Mouse (Mus musculus) urinary bladder, postnatal 4 days (tissue): ENCODE results near the gene Gm20547.
"Not testable (repeated sequence)": the region's sequence is repeated elsewhere in the genome, so short reads cannot be mapped to it uniquely, and the experiment has no call there.

ENCODE experiments used
- DNase-seq, 2 experiments: peaks; one replicate each; pipeline ENCODE4 v3.0.0; 2021 to 2022; ENCODE audit warnings: low spot score in 2 of 2

Gm20547 gene

DNA sequence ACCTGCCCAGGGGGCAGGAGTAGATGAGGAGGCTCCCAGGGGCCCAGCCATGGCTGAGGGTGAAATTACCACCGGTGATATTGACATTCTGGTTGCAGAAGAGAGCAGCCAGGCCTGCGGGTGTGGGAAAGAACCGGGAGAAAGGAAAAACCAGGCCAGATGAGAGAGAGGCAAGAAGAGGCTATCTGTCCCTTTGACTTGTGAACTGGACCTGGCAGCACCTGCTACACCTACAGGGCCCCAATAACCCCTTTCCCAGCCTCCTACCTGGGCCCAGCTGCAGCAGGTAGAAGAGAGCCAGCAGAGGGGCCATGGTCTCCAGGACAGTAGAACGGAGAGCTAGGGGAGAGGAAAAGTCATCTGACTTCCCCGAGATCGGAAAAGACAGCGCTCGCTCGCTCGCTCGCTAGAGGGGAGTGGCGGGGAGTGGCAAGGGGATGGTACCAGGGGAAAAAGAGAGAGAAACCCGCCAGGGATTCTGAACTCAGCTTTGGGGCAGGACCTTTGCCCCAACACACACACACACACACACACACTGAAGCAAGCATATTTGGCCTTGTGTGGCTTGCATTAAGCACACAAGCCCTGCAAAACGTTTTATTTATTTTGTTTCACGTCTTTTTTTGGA, at the start of gene Gm20547:
TSS of gene Gm20547 (minus strand) at position 360 of the 628 bp plus-strand sequence.
- DNase-seq: no peak

GRCm38 (mm10) chr17:34931061-34931734, 49.4 kb upstream of the Gm20547 start, which contains the start of gene Neu1:
Gene Neu1, plus strand, starts transcription at chr17:34931253.
- DNase-seq: peak; percentile 96 to 99

GRCm38 (mm10) chr17:34928841-34929240, 47.0 kb upstream of the Gm20547 start:
- DNase-seq: no peak

GRCm38 (mm10) chr17:34927306-34928019, 45.6 kb upstream of the Gm20547 start:
- DNase-seq: no peak

GRCm38 (mm10) chr17:34924258-34924657, 42.4 kb upstream of the Gm20547 start:
- DNase-seq: no peak

DNA sequence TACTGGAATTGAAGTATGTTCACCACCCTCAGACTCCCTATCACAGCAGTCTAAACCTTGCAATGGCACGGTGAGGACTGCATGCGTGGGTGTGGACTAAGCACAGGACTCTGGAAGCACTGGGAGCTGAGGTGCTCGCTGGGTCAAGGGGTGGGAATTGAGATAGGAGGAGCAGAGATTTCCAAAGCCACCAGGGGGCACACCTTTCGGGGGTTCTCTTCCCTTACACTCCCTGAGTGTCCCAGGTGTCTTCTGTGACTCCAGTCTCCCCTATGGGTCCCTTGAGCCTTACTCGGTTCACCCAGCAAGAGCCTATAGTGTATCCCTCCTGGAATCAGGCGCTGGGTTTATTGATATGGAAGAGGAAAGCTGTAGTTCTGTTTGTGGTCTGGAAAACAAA, 41.1 kb upstream of the Gm20547 start:
- no peak for DNase-seq

GRCm38 (mm10) chr17:34917188-34917587, 35.3 kb upstream of the Gm20547 start:
- DNase-seq: no peak

DNA sequence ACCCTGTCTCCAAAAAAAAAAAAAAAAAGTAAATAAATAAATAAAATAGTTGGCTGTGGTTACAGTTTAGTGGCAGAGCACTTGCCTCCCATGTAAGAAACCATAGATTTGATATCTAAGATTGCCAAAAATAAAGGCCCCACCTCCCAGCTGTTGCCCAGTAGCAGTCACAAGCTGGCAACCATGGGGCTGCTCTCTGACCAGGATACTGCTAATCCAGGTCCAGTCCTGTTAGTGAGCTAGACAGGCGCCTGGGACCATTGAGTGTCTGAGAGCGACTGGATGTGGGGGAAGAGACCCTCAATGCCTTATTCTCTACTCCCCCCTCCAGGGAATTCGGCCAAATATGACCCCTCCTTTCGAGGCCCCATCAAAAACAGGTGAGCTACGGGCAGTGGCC, 34.5 kb upstream of the Gm20547 start:
- DNase-seq: no peak

DNA sequence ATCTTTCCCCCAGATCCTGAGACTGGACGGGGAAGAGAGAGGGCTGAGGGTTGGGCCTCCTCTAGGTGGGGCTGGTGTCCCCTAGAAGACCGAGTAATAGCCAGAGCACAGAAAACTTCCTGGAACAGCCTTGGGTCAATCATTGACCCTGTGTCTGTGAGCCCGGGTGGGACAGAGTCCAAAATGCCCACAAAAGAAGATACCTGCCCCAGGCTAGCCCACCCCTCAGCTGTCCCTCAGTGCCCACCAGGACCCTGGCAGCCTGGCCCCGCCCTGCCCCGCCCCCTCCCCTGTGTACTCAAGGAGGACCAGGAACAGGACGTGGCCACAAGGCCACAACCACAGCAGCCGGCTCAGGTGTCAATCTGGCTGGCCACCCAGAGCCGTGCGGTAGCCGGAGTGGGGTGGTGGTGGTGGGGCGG, 33.6 kb upstream of the Gm20547 start:
- DNase-seq: no peak

DNA sequence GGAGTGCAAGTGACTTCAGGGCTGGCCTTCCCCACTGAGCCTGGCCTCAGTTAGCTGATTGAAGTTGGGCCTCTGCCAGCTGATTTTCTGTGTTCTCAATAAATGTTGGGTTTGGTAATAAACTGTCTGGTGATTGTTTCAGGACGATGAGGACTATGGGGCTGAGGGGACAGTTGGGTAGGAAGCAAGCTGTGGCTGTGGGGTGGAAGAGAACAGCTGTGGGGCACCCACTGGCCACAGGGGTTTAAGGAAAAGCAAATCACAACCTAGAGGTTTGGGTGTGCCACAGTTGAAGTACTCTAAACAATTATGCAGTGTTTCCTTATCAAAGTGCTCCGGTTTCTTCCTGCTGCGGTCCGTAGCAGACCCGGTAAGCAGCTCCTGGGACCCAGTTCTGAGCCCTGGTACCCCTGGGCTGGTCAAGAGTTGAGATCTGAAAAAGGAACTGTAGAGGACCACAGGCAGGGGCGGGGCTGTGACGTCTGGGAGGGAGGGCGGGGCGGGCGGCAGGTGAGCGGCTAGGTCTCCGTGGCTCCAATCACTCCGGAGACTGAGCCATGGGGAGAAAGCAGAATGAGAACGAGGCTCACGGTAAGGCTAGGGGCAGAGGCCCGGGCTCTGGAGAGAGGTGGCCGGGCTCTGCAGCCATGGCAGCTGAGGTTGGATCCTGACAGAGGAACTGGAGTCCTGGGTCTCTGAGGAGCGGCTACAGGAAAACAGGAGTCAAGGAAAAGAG, 32.3 kb upstream of the Gm20547 start, which contains the start of gene Slc44a4:
TSS of gene Slc44a4 (plus strand) at position 537 of the 736 bp plus-strand sequence.
- DNase-seq: no peak

DNA sequence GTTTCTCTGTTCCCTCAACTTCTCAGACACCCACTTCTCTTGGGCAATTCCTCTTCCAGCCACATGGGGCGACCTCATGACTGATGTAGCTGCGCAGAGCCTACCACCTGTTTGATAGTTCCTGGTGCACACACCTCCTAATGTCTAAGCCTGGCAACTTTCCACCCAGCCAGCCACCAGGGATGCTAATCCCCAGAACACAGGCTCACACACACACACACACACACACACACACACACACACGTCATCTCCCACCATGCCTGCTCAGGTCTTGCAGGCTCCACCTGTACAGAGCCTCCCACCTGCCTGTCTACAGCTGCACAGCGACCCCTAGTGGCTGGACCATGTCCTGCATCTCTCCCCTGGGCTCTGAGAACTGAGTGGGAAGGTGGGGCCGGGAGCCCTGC, 30.1 kb upstream of the Gm20547 start:
- peak; percentile 56 to 84 for DNase-seq

DNA sequence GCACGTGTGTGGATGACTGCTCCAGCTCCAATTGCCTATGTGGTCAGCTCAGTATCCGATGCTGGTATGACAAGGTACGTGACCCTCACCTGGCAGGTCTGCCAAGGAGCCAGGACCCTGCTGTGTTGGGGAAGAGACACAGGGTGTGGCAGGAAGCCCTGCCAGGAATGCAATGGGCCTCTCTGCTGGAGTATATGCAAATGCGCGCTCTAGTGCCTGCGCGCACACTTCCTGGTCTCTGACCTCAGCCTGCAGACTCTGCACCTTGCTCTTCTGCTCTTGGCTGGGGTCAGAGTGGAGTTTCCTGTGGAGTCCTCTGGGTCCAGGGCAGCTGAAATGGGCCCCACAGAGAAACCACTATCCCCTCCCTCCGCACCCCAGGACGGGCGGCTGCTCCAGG, 29.1 kb upstream of the Gm20547 start:
- no peak for DNase-seq

GRCm38 (mm10) chr17:34902895-34903294, 21.1 kb upstream of the Gm20547 start:
- DNase-seq: no peak

- not testable (repeated sequence) for DNase-seq
Measured at GRCm38 (mm10) chr17:34901948-34902347, 20.1 kb upstream of the Gm20547 start.

DNA sequence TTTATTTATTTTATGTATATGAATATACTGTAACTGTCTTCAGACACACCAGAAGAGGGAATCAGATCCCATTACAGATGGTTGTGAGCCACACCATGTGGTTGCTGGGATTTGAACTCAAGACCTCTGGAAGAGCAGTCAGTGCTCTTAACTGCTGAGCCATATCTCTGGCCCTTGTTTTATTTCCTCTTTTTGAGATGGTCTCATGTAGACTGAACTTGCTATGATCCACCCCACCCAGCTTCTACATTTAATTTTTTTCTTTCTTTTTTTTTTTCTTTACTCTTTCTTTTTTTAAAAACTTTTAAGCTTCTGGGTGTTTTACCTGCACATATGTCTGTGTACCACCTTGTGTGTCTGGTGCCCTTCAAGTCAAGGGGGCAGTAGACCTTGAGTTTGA, 19.0 kb upstream of the Gm20547 start:
- DNase-seq: not testable (repeated sequence)

DNA sequence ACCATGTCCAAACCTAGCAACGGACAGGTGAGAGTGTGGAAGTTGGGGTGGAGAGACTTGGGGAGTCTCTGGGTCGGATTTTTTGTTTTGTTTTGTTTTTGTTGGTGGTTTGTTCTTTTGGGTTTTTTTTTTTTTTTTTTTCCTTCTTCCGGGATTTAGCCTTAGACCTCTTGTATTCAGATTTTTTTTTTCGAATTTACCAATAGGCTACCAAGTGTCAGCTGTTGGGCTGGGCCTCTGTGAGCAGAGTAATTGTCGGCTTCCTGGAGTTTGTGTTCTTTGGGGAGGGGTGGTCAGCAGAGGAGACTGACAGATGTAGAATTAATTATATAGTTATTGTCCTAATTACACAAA, 18.0 kb upstream of the Gm20547 start:
- DNase-seq: no peak

DNA sequence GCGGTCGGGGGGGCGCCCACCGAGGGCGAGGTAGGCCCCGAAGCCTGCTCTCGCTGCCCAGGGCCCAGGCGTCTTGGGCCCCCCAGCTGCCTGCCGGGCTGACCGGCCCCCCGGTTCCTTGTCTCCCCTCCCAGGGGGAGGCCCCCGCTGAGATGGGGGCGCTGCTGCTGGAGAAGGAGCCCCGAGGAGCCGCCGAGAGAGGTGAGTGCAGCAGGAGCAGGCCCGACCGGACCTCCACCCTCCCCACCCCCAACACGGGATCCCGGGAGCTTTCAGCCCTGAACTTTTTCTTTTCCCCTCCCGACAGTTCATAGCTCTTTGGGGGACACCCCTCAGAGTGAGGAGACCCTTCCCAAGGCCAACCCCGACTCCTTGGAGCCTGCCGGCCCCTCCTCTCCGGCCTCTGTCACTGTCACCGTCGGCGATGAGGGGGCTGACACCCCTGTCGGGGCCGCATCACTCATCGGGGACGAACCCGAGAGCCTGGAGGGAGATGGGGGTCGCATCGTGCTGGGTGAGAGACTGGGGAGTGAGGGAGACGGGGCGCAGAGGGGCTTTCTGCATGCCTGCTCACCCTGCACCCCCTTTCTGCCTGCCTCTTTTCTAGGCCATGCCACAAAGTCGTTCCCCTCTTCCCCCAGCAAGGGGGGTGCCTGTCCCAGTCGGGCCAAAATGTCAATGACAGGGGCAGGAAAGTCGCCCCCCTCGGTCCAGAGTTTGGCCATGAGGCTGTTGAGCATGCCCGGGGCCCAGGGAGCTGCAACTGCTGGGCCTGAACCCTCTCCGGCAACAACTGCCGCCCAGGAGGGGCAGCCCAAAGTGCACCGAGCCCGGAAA, 17.4 kb upstream of the Gm20547 start:
- DNase-seq: peak in 1 of 2 experiments; percentile 47

GRCm38 (mm10) chr17:34898706-34899052, 16.8 kb upstream of the Gm20547 start:
- DNase-seq: no peak

DNA sequence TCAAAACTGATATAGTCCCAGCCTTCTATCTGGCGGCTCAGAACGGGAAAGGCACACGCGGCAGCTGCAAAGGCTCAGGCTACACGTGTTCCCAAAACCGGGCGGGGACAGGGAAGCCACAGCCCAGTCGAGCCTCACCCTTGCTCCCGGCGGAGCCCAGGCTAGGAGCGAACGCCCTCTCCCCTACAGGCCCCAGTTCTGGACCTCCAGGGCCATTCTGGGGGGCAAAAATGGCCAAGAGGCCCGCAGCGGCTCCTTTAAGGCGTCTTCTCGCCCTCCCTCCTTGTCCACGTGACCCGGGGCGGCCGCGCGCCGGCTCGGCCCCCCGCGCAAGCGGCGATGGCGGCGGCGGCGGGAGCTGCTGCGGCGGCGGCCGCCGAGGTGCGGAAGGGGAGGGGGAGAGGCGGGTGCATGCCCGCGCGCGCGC, 16.3 kb upstream of the Gm20547 start, which contains the start of the genes C2 and Ehmt2:
TSS of gene C2 (minus strand) at position 106 of the 427 bp plus-strand sequence.
TSS of gene Ehmt2 (plus strand) at position 310 of the 427 bp plus-strand sequence.
- DNase-seq: peak; percentile 79 to 83

DNA sequence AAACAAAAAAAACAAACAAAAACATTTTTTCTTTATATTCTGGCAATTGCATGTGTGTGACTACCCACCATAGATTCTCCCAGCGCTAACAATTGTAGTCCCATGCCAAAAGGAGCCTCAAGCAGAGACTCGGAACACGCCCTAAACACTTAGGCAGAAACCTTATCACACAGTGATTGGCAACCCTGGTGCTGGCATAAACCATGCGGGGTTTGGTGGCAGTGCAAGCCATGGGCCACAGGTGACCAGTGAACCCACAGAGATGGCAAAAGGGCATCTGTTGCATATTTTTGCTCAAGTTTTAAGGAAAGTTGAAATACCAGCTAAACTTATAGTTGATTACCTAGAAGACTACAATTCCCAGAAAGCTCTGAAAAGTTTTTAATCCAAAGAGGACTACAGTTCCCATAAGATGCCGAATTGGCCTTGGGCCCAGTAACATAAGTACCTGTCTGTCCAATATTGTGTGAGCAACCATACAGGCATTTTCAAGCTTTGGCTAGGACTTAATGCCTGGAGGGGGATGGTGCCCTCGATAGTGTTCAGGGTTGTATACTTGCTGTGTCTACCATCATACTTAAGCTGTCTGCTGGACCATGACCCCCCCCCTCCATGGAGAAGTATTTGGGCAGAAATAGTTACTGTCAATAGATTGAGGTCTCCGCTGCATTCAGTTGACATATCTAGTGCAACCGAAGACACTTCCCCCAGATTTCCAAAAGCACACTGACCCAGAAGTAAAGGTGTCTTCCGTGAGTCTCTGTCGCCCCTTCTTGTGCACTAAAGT, 15.7 kb upstream of the Gm20547 start:
- DNase-seq: no peak
